Mouse (Mus musculus) left cerebral cortex, adult 8-10 months (tissue): ENCODE results near the gene Pnkp. TPM values are rescaled to one million over a fixed set of nuclear protein-coding genes. Genes with fewer than 3 reads are reported as not detected.

Experiments
- DNase-seq, 2 experiments: peaks; one replicate each; pipeline ENCODE4 v3.0.0; 2022; ENCODE audit warnings: low spot score in 2 of 2
- total RNA-seq, 4 experiments: library from RNA; stranded (reverse); gene quantifications; 2 replicates each; pipeline ENCODE4 v1.2.4; 2022

The Pnkp gene
- total RNA-seq: 10 to 100 TPM; 23.9 to 27.0 (median 24.4) TPM

DNA sequence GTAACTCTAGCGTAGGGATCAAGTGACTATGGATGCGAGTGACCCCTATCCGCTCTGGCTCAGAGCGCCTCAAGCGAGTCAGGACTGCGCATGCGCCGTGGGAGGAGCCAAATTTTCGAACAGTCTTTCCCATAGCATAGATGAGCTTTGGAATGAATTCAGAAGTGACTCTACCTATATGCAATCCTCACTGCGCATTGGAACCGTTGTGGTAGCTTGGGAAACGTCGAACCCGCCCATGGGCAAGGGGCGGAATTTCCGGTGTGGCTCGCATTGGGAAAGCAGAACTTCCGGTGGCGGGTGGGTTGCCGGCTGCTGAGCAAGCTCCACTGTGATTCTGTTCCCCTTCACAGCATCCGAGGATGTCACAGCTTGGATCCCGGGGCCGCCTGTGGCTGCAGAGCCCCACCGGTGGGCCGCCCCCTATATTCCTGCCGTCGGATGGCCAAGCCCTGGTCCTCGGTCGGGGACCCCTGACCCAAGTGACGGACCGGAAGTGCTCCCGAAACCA lies at the start of gene Pnkp:
TSS of gene Pnkp (plus strand) at position 98 of the 511 bp plus-strand sequence.
- DNase-seq: peak; percentile 83 to 94

DNA sequence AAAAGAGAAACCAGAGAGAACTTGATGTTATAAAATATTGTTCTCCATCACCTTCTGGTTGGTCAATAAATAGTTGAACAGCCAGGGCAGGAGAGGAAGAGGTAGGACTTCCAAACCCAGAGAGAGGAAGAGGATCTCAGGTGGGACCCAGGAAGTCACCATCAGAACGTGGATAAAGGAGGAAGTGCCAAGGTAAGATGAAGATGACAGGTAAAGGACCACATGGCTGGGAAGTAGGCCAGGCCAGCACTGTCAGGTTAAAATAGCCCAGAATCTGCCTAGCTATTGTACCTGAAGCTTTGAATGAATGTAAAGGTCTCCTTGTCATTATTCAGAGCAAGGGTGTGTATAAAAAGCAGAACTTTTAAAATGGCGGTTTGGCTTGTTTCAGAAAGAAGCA lies 48.0 kb upstream of the Pnkp start:
- DNase-seq: no peak

DNA sequence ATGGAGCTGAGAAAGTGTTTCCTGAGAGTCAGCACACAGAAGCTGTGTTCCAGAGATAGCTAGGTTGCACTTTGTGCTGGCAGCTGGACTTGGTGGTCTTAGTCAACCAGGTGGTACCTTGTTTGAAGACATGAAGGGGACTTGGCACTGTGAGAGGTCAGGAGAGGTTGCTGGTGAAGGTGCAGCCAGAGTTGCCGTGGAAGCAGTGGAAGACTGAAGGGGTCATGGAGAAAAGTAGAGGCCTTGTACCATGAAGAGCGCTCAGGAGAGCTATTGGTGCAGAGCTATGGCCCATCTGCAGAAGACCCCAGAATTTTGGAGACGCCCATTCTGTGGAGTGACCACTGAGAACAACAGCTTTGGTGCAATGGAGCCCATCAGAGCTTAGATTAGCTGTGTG lies 47.5 kb upstream of the Pnkp start:
- DNase-seq: no peak

GRCm38 (mm10) chr7:44810365-44810764 lies 46.6 kb upstream of the Pnkp start:
- DNase-seq: no peak

- no peak for DNase-seq
These were observed 46.0 kb upstream of the Pnkp start for GRCm38 (mm10) chr7:44810819-44811557.

- no peak for DNase-seq
These were observed 44.2 kb upstream of the Pnkp start for GRCm38 (mm10) chr7:44812651-44813325.

DNA sequence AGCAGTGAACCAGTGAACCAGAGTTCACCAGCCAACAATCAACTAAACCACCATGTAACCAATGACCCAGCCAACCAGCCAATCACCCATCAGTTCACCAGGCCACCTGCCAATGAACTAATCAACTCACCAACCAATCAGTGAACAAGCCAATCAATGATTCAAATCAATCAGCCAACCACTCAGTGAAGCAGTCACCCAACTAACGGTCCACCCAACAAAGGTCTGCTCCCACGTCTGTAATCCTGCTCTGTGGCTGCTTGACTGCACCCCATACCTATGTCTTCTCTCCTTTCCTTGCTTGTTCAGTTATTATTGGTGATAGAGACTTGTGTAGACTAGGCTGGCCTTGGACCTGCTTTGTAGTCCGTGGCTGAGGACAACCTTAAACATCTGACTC lies 43.0 kb upstream of the Pnkp start:
- DNase-seq: no peak

DNA sequence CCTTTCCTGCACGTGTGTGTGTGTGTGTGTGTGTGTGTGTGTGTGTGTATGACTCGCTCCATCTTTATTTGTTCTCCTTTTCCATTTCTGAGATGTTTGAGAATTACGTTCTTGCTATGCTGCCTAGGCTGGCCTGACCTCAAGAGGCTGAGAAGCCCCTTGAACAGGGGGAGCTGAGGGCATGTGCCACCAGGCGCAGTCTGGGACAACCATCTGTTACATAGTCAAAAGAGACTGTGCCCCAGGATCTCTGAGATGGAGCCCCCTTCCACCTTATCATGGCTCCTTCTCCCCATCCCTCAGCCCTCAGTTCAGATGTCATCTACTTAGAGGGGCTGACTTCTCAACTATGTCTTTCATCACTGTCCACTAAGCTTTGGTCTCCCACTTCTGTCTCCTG lies 42.5 kb upstream of the Pnkp start:
- no peak for DNase-seq

- no peak for DNase-seq
These were observed 41.9 kb upstream of the Pnkp start for GRCm38 (mm10) chr7:44814952-44815553.

GRCm38 (mm10) chr7:44815721-44816469 lies 41.0 kb upstream of the Pnkp start, which contains the start of the genes Nup62 and Il4i1:
Gene Nup62, plus strand, starts transcription at chr7:44816088.
Gene Il4i1, plus strand, starts transcription at chr7:44816387.
- peak; percentile 96 to 98 for DNase-seq

- no peak for DNase-seq
These were observed 40.4 kb upstream of the Pnkp start, which contains the start of gene Atf5 for GRCm38 (mm10) chr7:44816470-44817021. Gene Atf5, minus strand, starts transcription at chr7:44816658.

- no peak for DNase-seq
These were observed 39.5 kb upstream of the Pnkp start for GRCm38 (mm10) chr7:44817441-44817840.

DNA sequence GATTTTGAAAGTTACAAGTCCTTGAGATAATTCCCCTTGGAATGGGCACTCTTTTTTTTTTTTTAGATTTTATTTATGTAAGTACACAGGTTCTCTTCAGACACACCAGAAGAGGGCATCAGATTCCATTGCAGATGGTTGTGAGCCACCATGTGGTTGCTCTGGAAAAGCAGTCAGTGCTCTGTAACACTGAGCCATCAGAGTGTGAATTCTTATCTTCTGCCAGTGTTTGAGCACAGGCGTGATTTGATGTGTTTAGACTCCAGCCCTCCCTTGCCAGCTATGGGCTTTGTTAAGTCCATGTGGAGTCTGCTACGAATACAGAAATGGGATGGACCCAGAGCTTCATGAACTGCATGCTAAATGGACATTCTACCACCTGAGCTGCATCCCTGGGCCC lies 38.8 kb upstream of the Pnkp start:
- peak in 1 of 2 experiments; percentile 8 for DNase-seq

GRCm38 (mm10) chr7:44818751-44819235 lies 38.1 kb upstream of the Pnkp start:
- peak in 1 of 2 experiments; percentile 15 for DNase-seq

DNA sequence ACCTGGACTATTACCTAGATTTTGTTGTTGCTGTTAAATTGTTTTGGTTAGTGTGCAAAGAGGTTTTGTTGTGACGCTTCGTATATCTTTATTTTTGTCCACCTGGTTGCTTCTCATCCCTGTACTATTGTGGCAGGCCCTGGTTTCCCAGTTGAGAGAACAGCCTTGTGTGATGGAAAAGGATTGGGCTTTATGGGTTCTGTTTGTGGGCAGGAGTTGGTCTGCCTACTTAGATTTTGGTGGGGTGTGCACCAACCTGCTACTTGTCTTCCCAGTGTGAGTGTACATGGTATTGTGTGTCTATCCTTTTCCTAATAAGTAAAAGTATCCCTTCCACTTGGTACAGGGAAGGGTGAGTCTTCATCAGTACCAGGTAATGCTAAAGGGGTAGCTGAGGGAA lies 37.5 kb upstream of the Pnkp start:
- no peak for DNase-seq

DNA sequence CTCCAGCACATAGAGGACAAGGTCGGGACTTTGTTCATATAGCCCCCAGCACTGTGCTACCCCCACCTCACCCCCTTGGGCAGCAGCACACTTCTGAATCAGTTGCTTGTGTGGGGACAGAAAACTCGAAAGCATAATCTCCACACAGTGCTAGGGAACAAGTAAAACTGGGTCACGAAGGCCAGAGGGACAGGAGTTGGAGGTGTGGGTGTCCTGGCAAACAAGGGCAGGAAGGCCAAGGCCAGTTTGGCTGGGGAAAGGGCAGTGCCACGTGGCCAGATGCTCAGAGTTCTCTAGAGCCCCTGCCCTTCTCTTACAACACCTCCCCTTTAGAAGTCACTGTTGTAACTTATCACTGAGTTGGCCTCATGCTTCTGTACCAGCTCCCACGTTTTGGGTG lies 37.1 kb upstream of the Pnkp start:
- DNase-seq: peak in 1 of 2 experiments; percentile 3

GRCm38 (mm10) chr7:44820525-44820924 lies 36.4 kb upstream of the Pnkp start:
- DNase-seq: no peak

DNA sequence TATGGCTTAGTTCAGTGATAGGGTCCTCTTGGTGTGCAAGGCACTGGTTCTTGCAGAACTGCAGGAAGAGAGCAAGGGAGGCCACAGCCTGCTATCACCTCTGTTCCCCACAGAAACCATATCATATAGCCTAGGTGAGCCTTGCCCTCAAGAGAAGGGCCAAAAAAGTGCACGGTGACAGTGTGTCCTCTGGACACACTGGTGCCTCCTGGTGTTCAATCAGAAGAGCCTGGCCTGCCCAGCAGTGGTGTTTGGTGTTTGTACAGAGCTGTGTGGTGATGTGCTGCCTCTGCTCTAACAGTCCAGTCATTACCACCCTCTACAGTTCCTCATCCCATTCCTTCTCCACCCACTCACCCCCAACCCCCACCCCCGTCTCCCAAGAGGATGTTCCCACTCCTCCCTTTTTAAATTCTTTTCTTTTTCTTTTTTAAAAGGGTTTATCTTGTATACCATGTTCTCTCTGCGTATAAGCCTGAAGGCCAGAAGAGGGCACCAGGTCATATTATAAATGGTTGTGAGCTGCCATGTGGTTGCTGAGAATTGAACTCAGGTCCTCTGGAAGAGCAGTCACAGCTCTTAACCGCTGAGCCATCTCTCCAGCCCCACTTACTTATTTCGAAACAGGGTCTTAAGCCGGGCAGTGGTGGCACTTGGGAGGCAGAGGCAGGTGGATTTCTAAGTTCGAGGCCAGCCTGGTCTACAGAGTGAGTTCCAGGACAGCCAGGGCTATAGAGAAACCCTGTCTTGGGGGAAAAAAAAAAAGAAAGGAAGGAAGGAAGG lies 35.1 kb upstream of the Pnkp start:
- DNase-seq: peak in 1 of 2 experiments; percentile 4

- no peak for DNase-seq
These were observed 33.5 kb upstream of the Pnkp start for GRCm38 (mm10) chr7:44823409-44823808.

- peak in 1 of 2 experiments; percentile 53 for DNase-seq
These were observed 32.1 kb upstream of the Pnkp start for GRCm38 (mm10) chr7:44824872-44825271.
